Mouse (Mus musculus) kidney, adult 2 months (tissue): Measurements from ENCODE around the gene Gm45713.

Source experiments
- CTCF ChIP-seq: fragments of 200-500 bp; conservative IDR thresholded peaks from 2 replicates; pipeline ENCODE4 v1.5.1; 2011; ENCODE audit warnings: low read depth, mild to moderate bottlenecking, control low read depth, low read length, moderate library complexity, mixed read lengths; ENCODE audit not compliant: insufficient read depth, insufficient read length
- POLR2A ChIP-seq: fragments of 200-500 bp; IDR thresholded peaks from one replicate; pipeline ENCODE4 v1.6.1; 2011; ENCODE audit warnings: low read depth, low read length, control low read depth

GRCm38 (mm10) chr7:45086084-45086483, 49.9 kb downstream of the Gm45713 start:
- TF ChIP-seq CTCF (peak; percentile 22; the same call in 1 of the 2 replicates), POLR2A (no peak)
